Mouse (Mus musculus): ENCODE data around the gene Cers3.

DNA sequence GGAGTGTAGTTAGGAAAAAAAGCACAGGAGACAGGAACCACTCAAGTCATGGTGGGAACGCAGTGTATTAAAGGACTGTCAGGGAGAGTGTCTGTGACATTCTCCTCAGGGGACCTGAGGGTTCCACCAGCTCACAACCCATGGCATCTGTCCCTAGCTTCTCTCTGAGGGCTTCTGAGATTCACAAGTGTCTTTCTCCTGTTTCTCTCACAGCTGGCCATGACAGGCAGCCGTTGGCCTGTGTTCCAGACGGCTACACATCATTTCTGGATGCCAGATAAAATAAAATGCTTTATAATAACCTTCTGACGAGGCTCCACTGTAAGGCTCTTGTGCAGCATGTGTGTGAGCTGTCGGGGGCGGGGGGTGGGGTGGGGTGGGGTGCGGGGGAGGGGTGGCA, 128.2 kb downstream of the Cers3 start:
- TF ChIP-seq CTCF (IDR thresholded peaks at IDR 0.05; ENCODE audit: low read depth, low read length) (no peak), TAL1 (conservative IDR thresholded peaks at IDR 0.05; ENCODE audit: low read depth, low read length) (no peak)

Data from G1E (cell line).